Comparison of ENCODE assay signal across 18 mouse cellular contexts in the genomic region with DNA sequence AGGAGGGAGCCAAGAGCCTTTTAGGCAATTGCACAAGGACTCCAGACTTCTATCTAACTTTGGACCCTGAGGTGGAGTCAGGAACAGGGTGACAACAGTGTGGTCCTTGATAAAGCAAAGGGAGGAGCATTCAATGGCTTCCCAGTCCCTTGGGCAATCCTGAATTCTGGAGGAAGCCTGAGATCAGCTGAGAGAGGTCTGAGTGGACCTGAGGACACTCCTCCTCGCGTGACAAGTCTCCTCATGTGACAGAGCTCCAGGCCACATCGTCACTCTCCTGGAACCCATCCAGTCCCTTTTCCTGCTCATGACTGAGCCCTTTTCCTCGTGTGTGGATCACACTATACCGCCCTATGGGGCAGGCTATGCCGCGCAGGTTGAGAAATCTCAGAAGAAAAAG. TPM values are rescaled to one million over a fixed set of nuclear protein-coding genes. Genes with fewer than 3 reads are reported as not detected.
DNase-seq lines count a peak whose midpoint lies in the region; ATAC-seq and TF ChIP-seq lines count a peak whose summit lies in the region.
"Had no signal": no experiment of that assay in that cellular context is flagged by ENCODE, and none has a peak within 500 bp of the region (broad histone marks: within the 10 kb centered on the region; RNA-seq: fewer than 3 reads in every experiment).

No protein-coding gene starts in this region.

- TF ChIP-seq CTCF in kidney, adult 2 months (conservative IDR thresholded peaks at IDR 0.05; ENCODE audit: insufficient read depth, insufficient read length, low read depth, low read length), result no peak
- no peak for TF ChIP-seq CTCF in hindbrain, postnatal 0 days (IDR thresholded peaks at IDR 0.05; ENCODE audit: low read depth)

- H3K4me3 ChIP-seq in kidney, adult 2 months (ENCODE audit: insufficient read depth, low read depth, low read length), result no peak overlapping the region
- H3K4me3 ChIP-seq in kidney, embryonic 14.5 days (ENCODE audit: low read length), result no peak overlapping the region
- no peak overlapping the region for H3K4me3 ChIP-seq in hindbrain, postnatal 0 days (ENCODE audit: low read length)
- H3K4me3 ChIP-seq: forebrain, embryonic 13.5 days; layer of hippocampus, adult 2 months; liver, embryonic 13.5 days; neural tube, embryonic 13.5 days had no signal

- no peak for ATAC-seq in kidney, embryonic 14.5 days (ENCODE audit: low FRiP score, low TSS enrichment)
- ATAC-seq in granulocyte monocyte progenitor cell, adult 5-6 weeks (replicated peaks; ENCODE audit: poor library complexity, severe bottlenecking), result peak; percentile 28; the same call in 1 of the 2 replicates
- no peak for ATAC-seq in hindbrain, postnatal 0 days
- ATAC-seq: forebrain, embryonic 13.5 days had no signal

- H3K36me3 ChIP-seq in kidney, adult 2 months (ENCODE audit: control insufficient read depth, insufficient read depth, low read length), result no peaks in the 10 kb centered on the region
- no peaks in the 10 kb centered on the region for H3K36me3 ChIP-seq in kidney, embryonic 14.5 days (ENCODE audit: control insufficient read depth, insufficient read depth, low read length)
- no peaks in the 10 kb centered on the region for H3K36me3 ChIP-seq in hindbrain, postnatal 0 days (ENCODE audit: insufficient read depth, low read length)
- H3K36me3 ChIP-seq: liver, embryonic 13.5 days; neural tube, embryonic 13.5 days had no signal

- peak; percentile 45 for DNase-seq in adrenal gland, postnatal 14 days
- DNase-seq in adrenal gland, postnatal 25 days, result no peak
- DNase-seq in kidney, adult 2 months, result peak; percentile 29
- DNase-seq in lung, postnatal 25 days (ENCODE audit: low spot score), result peak; percentile 66
- DNase-seq in natural killer cell, adult 2 months (ENCODE audit: low spot score in 2 of 2), result no peak
- no peak for DNase-seq in hindbrain, postnatal 0 days (ENCODE audit: low spot score)
- DNase-seq: cerebellum, adult 8-10 months; liver, embryonic 13.5 days had no signal

- H3K9me3 ChIP-seq in kidney, embryonic 14.5 days (ENCODE audit: control insufficient read depth, low read length), result no peaks in the 10 kb centered on the region
- H3K9me3 ChIP-seq in hindbrain, postnatal 0 days (ENCODE audit: low read length), result no peaks in the 10 kb centered on the region
- H3K9me3 ChIP-seq: forebrain, embryonic 13.5 days; liver, embryonic 13.5 days; neural tube, embryonic 13.5 days had no signal

- no peak overlapping the region for H3K9ac ChIP-seq in kidney, embryonic 14.5 days (ENCODE audit: low read depth, low read length)
- no peak overlapping the region for H3K9ac ChIP-seq in hindbrain, postnatal 0 days (replicated peaks; ENCODE audit: low read length)
- H3K9ac ChIP-seq: forebrain, embryonic 13.5 days; liver, embryonic 13.5 days; neural tube, embryonic 13.5 days had no signal

- no peak overlapping the region for H3K4me2 ChIP-seq in kidney, embryonic 14.5 days (replicated peaks; ENCODE audit: low read depth, low read length)
- H3K4me2 ChIP-seq in hindbrain, postnatal 0 days (ENCODE audit: low read depth, low read length), result no peak overlapping the region
- H3K4me2 ChIP-seq: forebrain, embryonic 13.5 days; liver, embryonic 13.5 days; neural tube, embryonic 13.5 days had no signal

- 62% methylated on average over 7 of the region's 7 CpGs for WGBS in kidney, adult 2 months
- WGBS in kidney, embryonic 14.5 days, result 73% methylated on average over 7 of the region's 7 CpGs
- WGBS in hindbrain, postnatal 0 days, result 82% methylated on average over 7 of the region's 7 CpGs

- no peaks in the 10 kb centered on the region for H3K4me1 ChIP-seq in kidney, adult 2 months (ENCODE audit: control insufficient read depth, insufficient read depth, low read length)
- no peaks in the 10 kb centered on the region for H3K4me1 ChIP-seq in kidney, embryonic 14.5 days (ENCODE audit: control insufficient read depth, insufficient read depth, low read length)
- H3K4me1 ChIP-seq in hindbrain, postnatal 0 days (ENCODE audit: insufficient read depth, low read length), result no peaks in the 10 kb centered on the region
- H3K4me1 ChIP-seq: forebrain, embryonic 13.5 days had no signal

- H3K27ac ChIP-seq in kidney, adult 2 months (ENCODE audit: insufficient read depth, low read depth, low read length), result no peak overlapping the region
- H3K27ac ChIP-seq in kidney, embryonic 14.5 days (ENCODE audit: low read depth, low read length), result no peak overlapping the region
- no peak overlapping the region for H3K27ac ChIP-seq in hindbrain, postnatal 0 days
- H3K27ac ChIP-seq: forebrain, embryonic 13.5 days; layer of hippocampus, adult 2 months; liver, embryonic 13.5 days; neural tube, embryonic 13.5 days had no signal

- no peak for TF ChIP-seq POLR2A in kidney, adult 2 months (IDR thresholded peaks at IDR 0.05; ENCODE audit: low read depth, low read length)

- H3K27me3 ChIP-seq in kidney, adult 2 months (replicated peaks; ENCODE audit: control insufficient read depth, insufficient read depth, low read length), result no peaks in the 10 kb centered on the region
- H3K27me3 ChIP-seq in kidney, embryonic 14.5 days (ENCODE audit: control insufficient read depth, insufficient read depth, low read length), result no peaks in the 10 kb centered on the region
- no peaks in the 10 kb centered on the region for H3K27me3 ChIP-seq in hindbrain, postnatal 0 days (ENCODE audit: insufficient read depth, low read length)
- H3K27me3 ChIP-seq: forebrain, embryonic 13.5 days; neural tube, embryonic 13.5 days had no signal

RNA-seq across cellular contexts. Expression of a gene that starts 1.7 kb away (rescaled TPM):
- total RNA-seq in adrenal gland, postnatal 14 days (2021), result not detected in 2 replicates
- not detected in 2 replicates for total RNA-seq in adrenal gland, postnatal 25 days (2021)
- polyA plus RNA-seq in kidney, adult 2 months (2012; rRNA removed), result 0.02 TPM in 1 of 2 replicates, not detected in the other
- 0.06 TPM in 1 of 2 replicates, not detected in the other for polyA plus RNA-seq in kidney, embryonic 14.5 days (2014; fragmentation: Nextera tagmentation; extraction: Ambion mirVana)
- not detected in 2 replicates for total RNA-seq in granulocyte monocyte progenitor cell, adult 5-6 weeks (2014; fragmentation: Nextera tagmentation)
- not detected in 2 replicates for total RNA-seq in granulocyte monocyte progenitor cell, adult 5-6 weeks (2017)
- 0.84 and 1.1 TPM in 2 replicates for total RNA-seq in hindbrain, postnatal 0 days (2014; rRNA removed)
- 0.33 and 0.69 TPM in 2 replicates for polyA plus RNA-seq in hindbrain, postnatal 0 days (2015; fragmentation: Nextera tagmentation; extraction: Ambion mirVana)
- total RNA-seq: heart, adult 18-20 months; heart, postnatal 36 days had no signal
- polyA plus RNA-seq: limb, embryonic 11.5 days; liver, embryonic 13.5 days had no signal

RNA-seq across cellular contexts. Expression of a gene that starts 9.2 kb away (rescaled TPM):
- total RNA-seq in adrenal gland, postnatal 14 days (2021), result 0.15 TPM in 1 of 2 replicates, not detected in the other
- total RNA-seq in adrenal gland, postnatal 25 days (2021), result not detected in 2 replicates
- 0.13 and 0.20 TPM in 2 replicates for polyA plus RNA-seq in kidney, adult 2 months (2012; rRNA removed)
- polyA plus RNA-seq in kidney, embryonic 14.5 days (2014; fragmentation: Nextera tagmentation; extraction: Ambion mirVana), result 0.12 and 0.96 TPM in 2 replicates
- not detected in 2 replicates for total RNA-seq in granulocyte monocyte progenitor cell, adult 5-6 weeks (2014; fragmentation: Nextera tagmentation)
- not detected in 2 replicates for total RNA-seq in granulocyte monocyte progenitor cell, adult 5-6 weeks (2017)
- total RNA-seq in hindbrain, postnatal 0 days (2014; rRNA removed), result 0.31 and 2.7 TPM in 2 replicates
- polyA plus RNA-seq in hindbrain, postnatal 0 days (2015; fragmentation: Nextera tagmentation; extraction: Ambion mirVana), result 4.7 and 4.8 TPM in 2 replicates
- total RNA-seq: heart, adult 18-20 months; heart, postnatal 36 days; megakaryocyte-erythroid progenitor cell, adult 5-6 weeks had no signal
- polyA plus RNA-seq: liver, embryonic 13.5 days; small intestine, adult 2 months had no signal

RNA-seq across cellular contexts. Expression of a gene that starts 47.7 kb away (rescaled TPM):
- total RNA-seq in adrenal gland, postnatal 14 days (2021), result 27.5 and 34.5 TPM in 2 replicates
- 24.7 and 36.9 TPM in 2 replicates for total RNA-seq in adrenal gland, postnatal 25 days (2021)
- polyA plus RNA-seq in kidney, adult 2 months (2012; rRNA removed), result 19.7 and 28.1 TPM in 2 replicates
- polyA plus RNA-seq in kidney, embryonic 14.5 days (2014; fragmentation: Nextera tagmentation; extraction: Ambion mirVana), result 95.1 and 117 TPM in 2 replicates
- 143 and 186 TPM in 2 replicates for total RNA-seq in granulocyte monocyte progenitor cell, adult 5-6 weeks (2014; fragmentation: Nextera tagmentation)
- 70.7 and 91.4 TPM in 2 replicates for total RNA-seq in granulocyte monocyte progenitor cell, adult 5-6 weeks (2017)
- total RNA-seq in hindbrain, postnatal 0 days (2014; rRNA removed), result 31.9 and 32.0 TPM in 2 replicates
- 187 and 188 TPM in 2 replicates for polyA plus RNA-seq in hindbrain, postnatal 0 days (2015; fragmentation: Nextera tagmentation; extraction: Ambion mirVana)

RNA-seq across cellular contexts. Expression of a gene that starts 58.2 kb away (rescaled TPM):
- total RNA-seq in adrenal gland, postnatal 14 days (2021), result 20.4 and 27.1 TPM in 2 replicates
- total RNA-seq in adrenal gland, postnatal 25 days (2021), result 25.7 and 37.0 TPM in 2 replicates
- polyA plus RNA-seq in kidney, adult 2 months (2012; rRNA removed), result 7.9 and 9.9 TPM in 2 replicates
- polyA plus RNA-seq in kidney, embryonic 14.5 days (2014; fragmentation: Nextera tagmentation; extraction: Ambion mirVana), result 26.2 and 39.2 TPM in 2 replicates
- total RNA-seq in granulocyte monocyte progenitor cell, adult 5-6 weeks (2014; fragmentation: Nextera tagmentation), result 27.7 and 44.9 TPM in 2 replicates
- total RNA-seq in granulocyte monocyte progenitor cell, adult 5-6 weeks (2017), result 19.3 and 26.3 TPM in 2 replicates
- total RNA-seq in hindbrain, postnatal 0 days (2014; rRNA removed), result 10.7 and 36.4 TPM in 2 replicates
- 24.3 and 27.3 TPM in 2 replicates for polyA plus RNA-seq in hindbrain, postnatal 0 days (2015; fragmentation: Nextera tagmentation; extraction: Ambion mirVana)

Comparison
In these comparisons a context has a peak if more than half of its experiments do, and no peak if none do; other contexts are left out.
1. DNase-seq: peak in adrenal gland, postnatal 14 days (single experiment), kidney, adult 2 months (single experiment) and lung, postnatal 25 days (single experiment); none in adrenal gland, postnatal 25 days (single experiment), natural killer cell, adult 2 months (0 of 2) and hindbrain, postnatal 0 days (single experiment).